Mouse (Mus musculus): ENCODE results near the gene Sec14l3.
"Not testable (repeated sequence)": the region's sequence is repeated elsewhere in the genome, so short reads cannot be mapped to it uniquely, and the experiment has no call there.

The Sec14l3 gene

GRCm38 (mm10) chr11:4064627-4065122 is at the start of gene Sec14l3:
TSS of gene Sec14l3 (plus strand) at chr11:4064841.
- no peak for DNase-seq (ENCODE audit: low read depth, low spot score)

GRCm38 (mm10) chr11:4015796-4016195 is 48.8 kb upstream of the Sec14l3 start:
- not testable (repeated sequence) for DNase-seq (ENCODE audit: low read depth, low spot score)

- not testable (repeated sequence) for DNase-seq (ENCODE audit: low read depth, low spot score)
These were observed 42.5 kb upstream of the Sec14l3 start for GRCm38 (mm10) chr11:4022111-4022510.

- no peak for DNase-seq (ENCODE audit: low read depth, low spot score)
These were observed 41.3 kb upstream of the Sec14l3 start for GRCm38 (mm10) chr11:4023321-4023720.

- no peak for DNase-seq (ENCODE audit: low read depth, low spot score)
These were observed 37.6 kb upstream of the Sec14l3 start for GRCm38 (mm10) chr11:4027066-4027465.

- no peak for DNase-seq (ENCODE audit: low read depth, low spot score)
These were observed 36.9 kb upstream of the Sec14l3 start for GRCm38 (mm10) chr11:4027561-4028334.

GRCm38 (mm10) chr11:4029343-4029742 is 35.3 kb upstream of the Sec14l3 start:
- no peak for DNase-seq (ENCODE audit: low read depth, low spot score)

- no peak for DNase-seq (ENCODE audit: low read depth, low spot score)
These were observed 33.3 kb upstream of the Sec14l3 start, which contains the start of gene Sec14l4 for GRCm38 (mm10) chr11:4031126-4031941. TSS of gene Sec14l4 (plus strand) at chr11:4031462.

- DNase-seq (ENCODE audit: low read depth, low spot score) = no peak
These were observed 32.7 kb upstream of the Sec14l3 start for GRCm38 (mm10) chr11:4031961-4032360.

GRCm38 (mm10) chr11:4033471-4033870 is 31.2 kb upstream of the Sec14l3 start:
- no peak for DNase-seq (ENCODE audit: low read depth, low spot score)

GRCm38 (mm10) chr11:4034169-4034568 is 30.5 kb upstream of the Sec14l3 start:
- DNase-seq (ENCODE audit: low read depth, low spot score) = no peak

- DNase-seq (ENCODE audit: low read depth, low spot score) = no peak
These were observed 29.3 kb upstream of the Sec14l3 start for GRCm38 (mm10) chr11:4035116-4035892.

GRCm38 (mm10) chr11:4035916-4036315 is 28.7 kb upstream of the Sec14l3 start:
- DNase-seq (ENCODE audit: low read depth, low spot score) = no peak

GRCm38 (mm10) chr11:4036365-4037084 is 28.1 kb upstream of the Sec14l3 start:
- no peak for DNase-seq (ENCODE audit: low read depth, low spot score)

- DNase-seq (ENCODE audit: low read depth, low spot score) = no peak
These were observed 24.7 kb upstream of the Sec14l3 start for GRCm38 (mm10) chr11:4039951-4040350.

- DNase-seq (ENCODE audit: low read depth, low spot score) = no peak
These were observed 23.5 kb upstream of the Sec14l3 start for GRCm38 (mm10) chr11:4041123-4041625.

- DNase-seq (ENCODE audit: low read depth, low spot score) = no peak
These were observed 21.6 kb upstream of the Sec14l3 start for GRCm38 (mm10) chr11:4043081-4043480.

GRCm38 (mm10) chr11:4046526-4046925 is 18.1 kb upstream of the Sec14l3 start:
- no peak for DNase-seq (ENCODE audit: low read depth, low spot score)

GRCm38 (mm10) chr11:4047766-4048165 is 16.9 kb upstream of the Sec14l3 start:
- DNase-seq (ENCODE audit: low read depth, low spot score) = no peak

- DNase-seq (ENCODE audit: low read depth, low spot score) = no peak
These were observed 16.2 kb upstream of the Sec14l3 start for GRCm38 (mm10) chr11:4048438-4048837.

GRCm38 (mm10) chr11:4053586-4053985 is 11.1 kb upstream of the Sec14l3 start:
- peak; percentile 78 for DNase-seq (ENCODE audit: low read depth, low spot score)

Data from 3T3-L1 (cell line).